Mouse (Mus musculus): ENCODE measurements around the gene Cyp2j12. TPM values are rescaled to one million over a fixed set of nuclear protein-coding genes. Genes with fewer than 3 reads are reported as not detected.
"Not testable (repeated sequence)": the region's sequence is repeated elsewhere in the genome, so short reads cannot be mapped to it uniquely, and the experiment has no call there.

Cyp2j12 gene
- polyA plus RNA-seq, 1 experiment: not detected

- TF ChIP-seq POLR2A (IDR thresholded peaks at IDR 0.05; ENCODE audit: insufficient read depth, low read depth, low read length): no peak
- no peak for TF ChIP-seq CTCF (IDR thresholded peaks at IDR 0.05; ENCODE audit: insufficient read depth, low read depth, low read length)
- Histone ChIP-seq H3K27ac (ENCODE audit: insufficient read depth, low read depth, low read length) (no peak overlapping the region), H3K4me3 (ENCODE audit: insufficient read depth, low read depth, low read length) (no peak overlapping the region), H3K4me1 (ENCODE audit: control insufficient read depth, insufficient read depth, low read length) (no peaks in the 10 kb centered on the region)
Observed at GRCm38 (mm10) chr4:96091869-96092268, 49.1 kb downstream of the Cyp2j12 start.

DNA sequence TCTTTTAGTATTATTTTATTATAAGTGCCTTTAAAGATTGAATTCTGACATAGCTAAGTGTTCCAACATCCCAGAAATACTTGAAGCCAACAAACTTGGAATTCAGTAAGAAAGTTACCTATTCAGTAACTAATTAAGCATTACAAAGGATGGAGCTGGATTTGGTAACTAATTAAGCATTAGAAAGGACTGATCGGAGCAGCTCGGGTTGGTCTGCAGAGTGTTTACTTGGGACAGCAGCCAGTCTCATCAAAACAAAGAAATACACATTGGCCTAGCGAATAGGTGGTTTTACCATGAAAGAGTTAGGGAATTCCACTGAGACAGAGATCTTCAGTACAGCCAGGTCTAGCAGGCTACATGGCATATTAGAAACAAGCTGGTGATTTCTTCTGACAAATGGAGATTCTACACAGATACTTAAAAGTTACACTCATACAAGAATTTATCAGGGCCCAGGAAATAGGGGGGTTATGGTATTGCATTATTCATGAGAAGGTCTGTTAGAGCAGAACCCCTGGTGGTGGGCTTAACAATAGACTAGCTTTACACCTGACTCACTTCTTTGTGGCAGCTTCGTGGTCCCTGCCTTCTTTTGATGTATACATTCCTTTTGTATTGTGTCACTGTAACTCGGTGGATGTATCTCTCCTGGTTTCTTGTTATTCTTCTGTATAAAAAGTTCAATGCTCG, 51.5 kb downstream of the Cyp2j12 start:
- H3K27ac ChIP-seq (ENCODE audit: insufficient read depth, low read depth, low read length); H3K4me3 ChIP-seq (ENCODE audit: insufficient read depth, low read depth, low read length); H3K4me1 ChIP-seq (ENCODE audit: control insufficient read depth, insufficient read depth, low read length): not testable (repeated sequence)
- WGBS: 50% methylated on average over 6 of the region's 6 CpGs

GRCm38 (mm10) chr4:96078308-96078707, 62.6 kb downstream of the Cyp2j12 start:
- TF ChIP-seq POLR2A (IDR thresholded peaks at IDR 0.05; ENCODE audit: insufficient read depth, low read depth, low read length) (no peak), CTCF (IDR thresholded peaks at IDR 0.05; ENCODE audit: insufficient read depth, low read depth, low read length) (no peak)
- Histone ChIP-seq H3K4me1 (ENCODE audit: control insufficient read depth, insufficient read depth, low read length) (no peaks in the 10 kb centered on the region), H3K27ac (ENCODE audit: insufficient read depth, low read depth, low read length) (no peak overlapping the region), H3K4me3 (ENCODE audit: insufficient read depth, low read depth, low read length) (no peak overlapping the region)

DNA sequence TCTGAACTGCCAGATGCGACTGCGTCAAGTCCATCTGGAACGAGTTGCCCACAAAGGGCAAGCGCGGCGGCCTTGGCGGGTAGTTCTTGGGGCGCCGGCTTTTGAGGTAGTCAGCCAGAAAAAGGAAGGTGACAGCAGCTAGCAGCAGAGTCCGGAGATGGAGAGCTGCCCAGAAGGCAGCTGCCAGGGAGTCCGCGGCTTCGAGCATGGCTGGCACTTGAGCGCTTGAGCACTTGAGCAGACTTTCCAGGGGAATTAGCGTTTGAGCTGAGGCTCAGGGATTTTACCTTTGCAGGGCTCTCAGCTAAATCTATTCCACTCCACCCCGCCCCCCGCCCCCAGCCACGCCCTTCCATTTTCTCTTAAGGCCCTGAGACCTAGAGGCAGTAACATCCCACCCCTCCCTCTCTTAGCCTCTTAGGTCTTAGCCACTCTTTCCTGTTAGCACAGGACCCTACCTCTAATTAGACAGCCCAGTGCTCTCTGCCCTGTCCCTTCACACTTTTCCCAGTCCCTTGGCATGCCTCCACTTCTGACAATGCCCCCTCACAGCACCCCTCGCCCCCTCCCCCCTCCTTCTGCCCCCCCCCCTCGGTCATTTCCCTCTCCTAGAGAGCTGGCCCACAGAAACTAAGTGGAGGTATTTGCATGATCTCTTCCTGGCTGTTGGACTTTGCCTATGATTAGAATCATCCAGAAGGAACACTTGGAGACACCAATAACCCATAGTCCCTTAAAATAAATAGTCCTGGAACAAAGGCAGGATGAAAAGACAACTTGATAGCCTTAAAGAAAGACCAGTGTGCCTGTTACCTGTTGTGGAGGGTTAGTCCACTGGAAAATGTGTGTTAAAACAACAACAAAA, 63.5 kb downstream of the Cyp2j12 start, which contains the start of gene Cyp2j13:
Gene Cyp2j13 (minus strand): TSS at position 286 of the 865 bp plus-strand sequence.
- Histone ChIP-seq H3K27ac (ENCODE audit: insufficient read depth, low read depth, low read length) (no peak within 1 kb of the TSS), H3K4me3 (ENCODE audit: insufficient read depth, low read depth, low read length) (no peak within 1 kb of the TSS), H3K4me1 (ENCODE audit: control insufficient read depth, insufficient read depth, low read length) (no peaks in the 10 kb centered on the region)
- WGBS: 10% methylated on average over 19 of the region's 20 CpGs
- TF ChIP-seq POLR2A (IDR thresholded peaks at IDR 0.05; ENCODE audit: insufficient read depth, low read depth, low read length): no peak
- no peak for TF ChIP-seq CTCF (IDR thresholded peaks at IDR 0.05; ENCODE audit: insufficient read depth, low read depth, low read length)

DNA sequence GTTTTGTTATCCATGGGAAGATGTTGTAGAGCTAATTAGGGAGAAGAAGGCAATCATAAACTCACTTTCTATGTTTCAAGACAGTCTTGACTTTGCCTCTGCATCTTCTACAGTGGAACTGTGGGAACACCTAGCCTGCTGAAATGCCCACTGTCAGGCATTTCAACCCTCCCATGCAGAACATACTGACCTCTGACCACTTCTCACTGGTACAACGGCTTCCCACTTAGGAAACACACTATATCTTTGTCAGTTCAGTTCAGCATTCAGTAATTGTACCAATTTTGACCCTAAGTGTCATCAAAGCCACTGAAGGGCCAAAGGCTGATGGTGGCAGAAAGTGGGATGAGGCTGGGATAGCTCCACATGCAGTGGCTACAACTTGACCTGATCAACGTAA, 78.9 kb downstream of the Cyp2j12 start:
- TF ChIP-seq CTCF (IDR thresholded peaks at IDR 0.05; ENCODE audit: insufficient read depth, low read depth, low read length) (no peak), POLR2A (IDR thresholded peaks at IDR 0.05; ENCODE audit: insufficient read depth, low read depth, low read length) (no peak)
- no peak overlapping the region for H3K4me3 ChIP-seq (ENCODE audit: insufficient read depth, low read depth, low read length)
- no peak overlapping the region for H3K27ac ChIP-seq (ENCODE audit: insufficient read depth, low read depth, low read length)
- WGBS: 89% methylated on average over 2 of the region's 2 CpGs
- no peaks in the 10 kb centered on the region for H3K4me1 ChIP-seq (ENCODE audit: control insufficient read depth, insufficient read depth, low read length)

DNA sequence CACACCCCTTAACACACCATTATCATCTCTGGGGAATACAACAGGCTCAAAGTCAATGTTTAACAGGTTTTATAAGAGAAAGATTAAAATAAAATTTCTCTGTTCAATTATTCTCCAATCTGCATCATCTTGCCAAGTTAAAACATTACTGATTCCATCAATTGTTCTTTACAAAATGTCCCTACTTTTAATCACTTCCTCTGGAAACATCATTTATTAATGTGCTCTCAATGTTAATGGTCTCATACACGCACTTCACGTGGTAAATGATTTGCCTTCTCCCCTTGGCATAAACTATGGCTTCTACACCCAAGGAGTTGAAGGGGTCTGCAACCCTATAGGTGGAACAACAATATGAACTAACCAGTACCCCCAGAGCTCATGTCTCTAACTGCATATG, 80.8 kb downstream of the Cyp2j12 start:
- TF ChIP-seq CTCF (IDR thresholded peaks at IDR 0.05; ENCODE audit: insufficient read depth, low read depth, low read length) (no peak), POLR2A (IDR thresholded peaks at IDR 0.05; ENCODE audit: insufficient read depth, low read depth, low read length) (no peak)
- 98% methylated on average over 2 of the region's 2 CpGs for WGBS
- Histone ChIP-seq H3K4me3 (ENCODE audit: insufficient read depth, low read depth, low read length) (no peak overlapping the region), H3K4me1 (ENCODE audit: control insufficient read depth, insufficient read depth, low read length) (no peaks in the 10 kb centered on the region), H3K27ac (ENCODE audit: insufficient read depth, low read depth, low read length) (no peak overlapping the region)

Other genes with a start within 250 kb of the Cyp2j12 start
- 127 TPM in 1 of 2 replicates, not detected in the other for gene Hook1, start 173.9 kb downstream of the Cyp2j12 start, polyA plus RNA-seq (2012; ENCODE audit: insufficient read depth, insufficient read length, low replicate concordance, missing spikeins)
- gene Cyp2j13, start 63.6 kb downstream of the Cyp2j12 start, polyA plus RNA-seq (2012; ENCODE audit: insufficient read depth, insufficient read length, low replicate concordance, missing spikeins): not detected in 2 replicates
- gene Cyp2j7, start 95.5 kb upstream of the Cyp2j12 start, polyA plus RNA-seq (2012; ENCODE audit: insufficient read depth, insufficient read length, low replicate concordance, missing spikeins): not detected in 2 replicates
- gene Cyp2j11, start 207.5 kb upstream of the Cyp2j12 start, polyA plus RNA-seq (2012; ENCODE audit: insufficient read depth, insufficient read length, low replicate concordance, missing spikeins): not detected in 2 replicates